Mouse (Mus musculus): ENCODE results near the gene Rab15. TPM values are rescaled to one million over a fixed set of nuclear protein-coding genes. Genes with fewer than 3 reads are reported as not detected.
"Not testable (repeated sequence)": the region's sequence is repeated elsewhere in the genome, so short reads cannot be mapped to it uniquely, and the experiment has no call there.

The Rab15 gene
- polyA plus RNA-seq, 1 experiment from 2014 or later: 23.6 TPM

DNA sequence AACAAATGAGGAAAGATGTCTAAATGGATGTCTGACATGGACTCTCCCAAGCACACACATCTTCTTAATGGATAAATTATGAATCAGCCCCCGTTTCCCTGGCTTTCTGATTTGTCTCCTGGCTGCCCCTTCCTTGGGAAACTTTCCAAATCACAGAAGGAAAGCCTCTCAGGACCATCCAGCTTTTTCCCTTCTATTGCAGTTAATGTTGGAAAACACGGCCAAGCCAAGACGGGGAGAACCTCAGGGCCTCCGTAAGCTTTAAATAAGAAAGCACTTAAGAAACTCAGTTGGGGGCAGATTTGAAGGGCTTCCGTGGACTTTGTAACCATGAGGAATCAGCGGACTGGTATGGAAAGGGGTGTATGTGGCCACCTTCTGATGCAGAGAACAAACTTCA is 2.9 kb downstream of the Rab15 start:
- DNase-seq (ENCODE audit: low spot score): no peak

GRCm38 (mm10) chr12:76818908-76819307 is 3.8 kb downstream of the Rab15 start:
- no peak for DNase-seq (ENCODE audit: low spot score)

DNA sequence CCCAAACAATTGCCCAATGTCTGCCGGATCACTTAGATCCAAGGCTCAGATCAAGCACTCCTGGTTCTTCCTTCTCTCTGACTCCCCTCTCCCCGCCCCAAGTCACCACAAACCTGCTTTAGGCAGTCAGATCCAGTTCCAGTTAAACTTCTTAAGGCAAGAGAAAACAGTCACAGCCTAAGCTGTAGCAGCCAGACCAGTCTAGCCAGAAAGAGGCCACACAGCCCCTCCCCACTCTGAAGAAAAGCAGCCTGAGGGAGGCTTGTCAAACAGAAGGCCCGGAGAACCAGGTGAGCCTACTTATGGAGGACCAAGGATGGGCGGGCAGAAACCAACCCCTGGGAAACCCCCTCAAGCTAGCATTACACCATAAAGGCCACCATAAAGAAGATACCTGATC is 4.6 kb downstream of the Rab15 start:
- DNase-seq (ENCODE audit: low spot score): no peak

GRCm38 (mm10) chr12:76817176-76817575 is 5.5 kb downstream of the Rab15 start:
- DNase-seq (ENCODE audit: low spot score): no peak

DNA sequence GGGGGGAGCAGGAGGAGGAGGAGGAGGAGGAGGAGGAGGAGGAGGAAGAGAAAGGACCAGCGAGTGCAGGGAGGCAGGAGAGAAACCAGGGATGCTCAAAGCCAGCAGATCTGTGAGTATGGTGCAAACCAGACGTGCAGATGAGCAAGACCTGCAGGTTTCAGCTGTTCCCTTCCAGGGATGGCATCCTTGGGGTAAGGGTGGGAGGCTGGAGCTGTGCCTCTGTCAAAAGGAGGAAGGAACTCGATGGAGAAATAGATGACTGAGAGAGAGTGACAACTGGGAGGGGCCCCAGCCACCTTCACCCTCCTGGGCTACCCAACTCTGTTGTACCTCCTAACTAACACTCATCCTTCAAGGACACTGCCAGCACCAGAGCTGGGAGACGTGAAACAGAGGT is 6.0 kb downstream of the Rab15 start:
- DNase-seq (ENCODE audit: low spot score): no peak

GRCm38 (mm10) chr12:76814120-76814519 is 8.6 kb downstream of the Rab15 start:
- DNase-seq (ENCODE audit: low spot score): no peak

DNA sequence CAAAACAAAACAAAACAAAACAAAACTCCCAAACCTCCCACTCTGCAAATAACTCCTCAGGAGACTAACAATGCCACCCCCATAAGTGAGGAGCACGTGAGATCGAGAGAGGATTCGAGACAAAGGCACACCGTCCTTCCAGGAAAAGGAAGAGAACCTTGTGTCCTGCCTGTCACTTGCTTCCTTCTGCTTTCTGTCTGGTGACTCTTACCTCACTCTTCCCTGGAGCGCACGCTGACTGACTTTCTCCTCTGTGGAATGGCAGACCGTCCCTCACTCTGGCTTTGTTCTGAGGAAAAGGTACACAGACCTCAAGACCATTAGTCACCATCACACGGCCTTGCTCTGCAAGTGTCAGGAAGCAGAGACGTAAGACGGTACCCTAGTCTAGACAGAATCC is 9.2 kb downstream of the Rab15 start:
- no peak for DNase-seq (ENCODE audit: low spot score)

DNA sequence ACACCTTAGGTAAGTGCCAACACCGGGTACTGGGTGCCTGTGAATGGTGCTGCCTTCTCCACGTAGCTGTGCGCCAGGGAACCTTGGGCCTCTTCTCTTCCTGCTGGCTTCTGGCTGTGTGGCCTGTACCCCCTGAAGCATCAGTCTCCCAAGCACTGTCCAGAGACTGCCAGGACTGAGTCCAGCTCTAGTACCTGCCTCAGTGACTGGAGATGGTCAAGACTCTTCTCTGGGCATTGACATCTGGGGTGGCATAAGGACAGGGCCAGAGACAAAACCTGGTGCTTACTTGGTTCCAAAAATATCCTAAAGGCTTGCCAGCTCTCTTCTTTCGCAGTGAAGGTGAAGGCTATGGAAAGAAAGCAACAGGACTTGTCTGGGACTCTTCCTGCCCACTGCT is 11.7 kb downstream of the Rab15 start:
- no peak for DNase-seq (ENCODE audit: low spot score)

GRCm38 (mm10) chr12:76810491-76810890 is 12.2 kb downstream of the Rab15 start:
- DNase-seq (ENCODE audit: low spot score): no peak

GRCm38 (mm10) chr12:76807796-76808195 is 14.9 kb downstream of the Rab15 start:
- DNase-seq (ENCODE audit: low spot score): no peak

DNA sequence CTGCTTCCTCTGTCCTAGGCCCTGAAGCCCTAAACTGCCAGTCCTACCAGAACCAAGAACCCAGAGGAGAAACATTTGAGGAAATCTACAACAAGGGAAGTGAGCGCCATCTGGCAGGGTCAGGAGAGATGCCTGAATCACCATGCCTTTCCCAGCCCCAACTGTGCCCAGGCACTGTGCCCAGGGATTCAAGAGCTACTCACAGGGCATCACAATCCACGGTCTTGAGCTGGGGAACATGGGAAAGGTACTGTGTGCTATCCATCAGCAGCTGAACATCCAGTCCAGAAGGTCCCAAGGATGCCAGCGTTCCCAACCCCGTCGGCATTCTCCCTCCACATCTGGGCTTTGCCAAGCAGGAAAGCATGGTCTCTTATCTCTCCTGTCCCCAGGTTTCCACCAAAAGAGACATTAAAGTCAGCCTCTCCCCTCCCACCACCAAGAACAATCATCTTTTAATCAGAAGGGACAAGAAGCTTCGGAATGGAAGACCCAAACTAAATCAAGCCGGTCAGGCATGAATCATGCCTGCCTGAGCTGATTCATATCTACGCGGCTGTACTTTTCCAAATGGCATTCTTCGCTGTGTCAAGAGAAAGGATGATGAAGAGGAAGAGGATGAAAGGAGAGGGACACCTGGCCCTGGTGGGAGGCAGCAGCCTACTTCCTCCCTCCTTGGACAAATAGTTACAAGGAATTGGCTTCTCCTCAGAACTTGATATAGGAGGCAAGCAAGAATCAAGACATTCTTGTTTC is 17.5 kb downstream of the Rab15 start:
- no peak for DNase-seq (ENCODE audit: low spot score)

- DNase-seq (ENCODE audit: low spot score): peak; percentile 65
Measured at GRCm38 (mm10) chr12:76803700-76804252, 18.9 kb downstream of the Rab15 start.

DNA sequence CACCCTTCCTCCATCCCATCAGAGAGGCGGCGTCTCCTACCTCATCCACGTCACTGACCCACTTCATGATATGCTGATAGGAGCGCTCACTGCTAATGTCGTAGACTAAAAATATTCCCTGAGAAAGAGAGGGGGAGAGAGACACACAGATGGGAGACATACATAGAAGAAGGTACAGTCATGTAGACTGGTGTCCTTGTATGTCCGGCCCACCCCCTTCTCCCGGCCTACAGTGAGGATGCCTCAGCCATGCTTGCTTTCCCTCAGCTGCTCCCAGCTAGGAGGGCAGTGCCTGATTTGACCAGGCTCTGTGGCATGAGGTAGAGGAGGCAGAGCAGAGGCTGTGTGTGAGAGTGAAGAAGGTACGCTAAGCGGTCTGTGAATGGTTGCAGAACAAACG is 19.7 kb downstream of the Rab15 start:
- no peak for DNase-seq (ENCODE audit: low spot score)

DNA sequence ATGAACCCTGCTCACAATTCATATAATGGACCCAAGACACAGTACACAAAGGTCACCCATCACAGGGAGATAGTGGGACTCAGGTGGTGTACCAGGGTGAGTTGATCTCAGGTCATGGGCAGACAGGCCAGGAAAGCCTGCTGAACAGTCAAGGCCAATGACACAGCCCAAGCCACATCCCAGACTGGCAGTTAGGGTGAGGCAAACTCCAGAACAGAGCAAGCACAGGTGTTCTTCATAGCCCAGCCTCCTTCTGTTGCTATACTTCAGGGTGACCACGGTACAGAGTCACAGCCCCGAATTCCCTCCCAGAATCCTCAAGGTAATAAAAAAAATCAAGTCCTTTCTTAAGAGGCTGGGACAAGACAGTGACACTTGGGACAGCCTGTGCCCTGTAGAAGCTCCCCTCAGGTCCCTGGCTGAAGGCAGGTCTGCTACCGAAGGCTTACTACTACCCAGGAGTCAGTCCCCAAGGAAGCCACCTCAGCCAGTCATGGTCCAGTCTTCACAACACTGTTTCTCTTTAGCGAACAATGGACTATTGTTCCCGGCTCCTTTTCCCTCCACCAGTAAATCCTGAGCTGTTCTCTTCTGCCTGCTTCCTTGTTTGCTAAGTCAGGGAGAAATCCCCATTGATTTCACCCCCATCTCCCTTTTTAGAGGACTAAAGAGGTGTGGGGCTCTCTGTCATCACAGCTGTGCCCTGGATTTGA is 24.5 kb downstream of the Rab15 start:
- DNase-seq (ENCODE audit: low spot score): no peak

- no peak for DNase-seq (ENCODE audit: low spot score)
Measured at GRCm38 (mm10) chr12:76796938-76797539, 25.7 kb downstream of the Rab15 start.

GRCm38 (mm10) chr12:76795350-76795749 is 27.4 kb downstream of the Rab15 start, which contains the start of gene Gpx2:
Gene Gpx2 (minus strand): TSS chr12:76795554.
- DNase-seq (ENCODE audit: low spot score): no peak

GRCm38 (mm10) chr12:76792540-76792939 is 30.2 kb downstream of the Rab15 start:
- DNase-seq (ENCODE audit: low spot score): not testable (repeated sequence)

- DNase-seq (ENCODE audit: low spot score): no peak
Measured at GRCm38 (mm10) chr12:76790446-76791084, 32.1 kb downstream of the Rab15 start.

GRCm38 (mm10) chr12:76784056-76784619 is 38.6 kb downstream of the Rab15 start:
- no peak for DNase-seq (ENCODE audit: low spot score)

DNA sequence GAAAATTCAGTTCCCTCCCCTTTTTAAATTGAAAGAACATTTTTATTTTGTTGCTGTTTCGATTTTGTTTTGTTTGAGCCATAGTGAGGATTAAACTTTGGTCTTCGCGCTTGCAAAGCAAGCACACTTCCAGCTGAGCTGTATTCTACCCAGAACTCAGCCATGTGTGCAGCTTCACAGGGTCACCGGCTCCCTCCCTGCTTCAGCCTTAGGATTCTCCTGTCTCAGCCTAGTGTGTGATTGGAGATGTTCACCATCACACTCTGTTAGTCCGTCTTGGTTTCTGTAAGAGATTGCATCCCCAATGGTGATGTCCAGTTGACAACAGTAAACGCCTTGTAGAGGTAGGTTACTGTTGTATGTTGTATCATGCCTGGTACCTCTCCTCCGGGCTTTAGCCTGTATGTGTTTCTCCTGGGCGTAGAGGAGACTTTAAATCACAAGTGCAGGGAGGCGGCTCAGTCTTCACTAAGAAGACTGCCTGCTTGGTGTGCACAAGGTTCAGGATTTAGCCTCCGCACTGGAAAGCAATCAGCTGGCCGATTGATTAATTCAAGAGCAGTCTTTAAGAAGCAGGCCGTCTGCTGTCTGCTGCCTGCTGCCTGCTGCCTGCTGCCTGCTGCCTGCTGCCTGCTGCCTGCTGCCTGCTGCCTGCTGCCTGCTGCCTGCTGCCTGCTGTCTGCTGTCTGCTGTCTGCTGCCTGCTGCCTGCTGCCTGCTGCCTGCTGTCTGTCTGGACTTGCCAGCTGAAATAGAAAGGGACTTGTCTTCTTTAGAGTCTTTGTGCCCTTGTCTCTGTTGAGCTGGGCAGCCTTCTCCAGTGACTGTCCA is 41.9 kb downstream of the Rab15 start:
- DNase-seq (ENCODE audit: low spot score): no peak
